Mouse (Mus musculus) frontal cortex, postnatal 36 days (tissue): ENCODE results near the gene Atrip.

Experiments
- DNase-seq, 2 experiments: peaks; one replicate each; pipeline ENCODE4 v3.0.0; 2022; ENCODE audit warnings: low spot score in 2 of 2

The Atrip gene

DNA sequence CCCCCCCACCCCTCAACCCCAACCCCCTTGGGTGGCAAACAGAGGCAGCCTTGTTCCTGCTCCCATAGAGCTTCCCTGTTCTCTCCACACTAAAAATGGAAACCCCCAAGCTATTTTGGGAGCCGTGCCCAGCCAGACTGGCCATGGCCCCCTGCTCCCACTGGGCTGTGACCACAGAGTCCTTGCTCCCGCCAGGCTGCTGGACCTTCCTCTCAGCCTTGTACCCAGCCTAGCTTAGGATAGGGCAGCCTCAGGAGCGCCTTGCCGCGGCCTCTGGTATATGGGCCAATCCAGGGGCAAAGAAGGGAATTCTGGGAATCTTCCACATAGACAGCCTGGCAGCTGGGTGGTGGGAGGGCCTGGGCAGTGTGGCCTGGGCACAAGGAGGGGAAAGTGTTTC is 23.9 kb upstream of the Atrip start:
- DNase-seq = peak; percentile 75 to 76

DNA sequence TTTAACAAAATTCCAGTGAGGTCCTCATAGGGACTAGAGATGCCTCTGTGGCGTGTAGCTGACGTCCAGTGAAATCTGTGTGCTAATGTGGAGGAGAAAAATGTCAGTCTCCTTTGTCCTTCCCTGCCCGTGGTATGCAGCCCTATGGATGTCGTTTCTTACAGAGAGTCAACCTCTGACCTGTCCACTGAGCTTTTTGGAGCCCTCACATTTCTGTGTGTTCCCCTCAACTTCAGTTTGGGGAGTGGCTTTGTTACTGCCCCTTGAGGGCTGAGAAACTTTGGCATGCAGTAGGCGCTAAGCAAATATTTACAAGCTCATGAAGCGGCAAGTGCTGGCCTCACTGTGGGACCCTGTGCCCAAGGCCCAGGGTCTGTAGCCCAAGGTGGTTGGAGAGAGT is 23.4 kb upstream of the Atrip start:
- DNase-seq = no peak

DNA sequence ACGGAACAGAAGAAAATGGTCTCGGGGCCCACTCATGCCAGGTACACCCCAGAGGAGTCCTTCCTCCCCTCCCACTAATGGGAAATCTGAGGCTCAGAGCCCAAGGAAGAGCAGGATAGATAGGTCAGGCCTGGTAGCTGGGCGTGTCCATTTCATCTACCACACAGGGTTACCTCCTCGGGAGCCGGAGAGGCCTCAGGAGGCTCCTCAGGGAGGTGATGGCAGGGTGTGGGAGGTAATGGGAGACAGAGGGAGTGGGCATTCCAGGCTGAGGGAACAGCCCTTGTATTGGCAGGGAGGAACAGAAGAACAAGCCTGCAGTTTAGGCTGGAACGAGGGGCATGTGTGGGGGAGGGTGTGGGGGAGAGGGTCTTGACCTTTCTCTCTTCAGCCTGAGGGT is 22.9 kb upstream of the Atrip start:
- no peak for DNase-seq

DNA sequence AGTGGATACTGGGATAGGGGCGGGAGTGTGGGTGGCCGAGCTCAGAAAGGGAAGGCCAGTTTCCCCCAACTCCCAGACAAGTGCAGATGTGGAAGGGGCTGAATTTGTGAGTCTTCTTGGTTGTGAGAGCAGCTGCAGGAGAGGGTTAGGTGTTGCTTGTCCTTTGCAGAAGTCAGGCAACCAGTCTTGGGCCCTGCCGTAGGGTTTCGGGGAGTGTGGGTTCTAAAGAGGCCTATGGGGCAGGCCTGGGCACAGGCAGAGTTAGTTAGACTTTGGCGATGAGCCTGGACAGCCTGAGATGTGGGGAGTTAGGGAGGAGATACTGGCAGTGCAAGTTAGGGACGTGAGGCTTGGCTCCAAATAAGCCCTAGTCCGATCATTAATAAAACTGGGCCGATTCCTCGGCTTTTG is 22.3 kb upstream of the Atrip start:
- peak in 1 of 2 experiments; percentile 33 for DNase-seq

DNA sequence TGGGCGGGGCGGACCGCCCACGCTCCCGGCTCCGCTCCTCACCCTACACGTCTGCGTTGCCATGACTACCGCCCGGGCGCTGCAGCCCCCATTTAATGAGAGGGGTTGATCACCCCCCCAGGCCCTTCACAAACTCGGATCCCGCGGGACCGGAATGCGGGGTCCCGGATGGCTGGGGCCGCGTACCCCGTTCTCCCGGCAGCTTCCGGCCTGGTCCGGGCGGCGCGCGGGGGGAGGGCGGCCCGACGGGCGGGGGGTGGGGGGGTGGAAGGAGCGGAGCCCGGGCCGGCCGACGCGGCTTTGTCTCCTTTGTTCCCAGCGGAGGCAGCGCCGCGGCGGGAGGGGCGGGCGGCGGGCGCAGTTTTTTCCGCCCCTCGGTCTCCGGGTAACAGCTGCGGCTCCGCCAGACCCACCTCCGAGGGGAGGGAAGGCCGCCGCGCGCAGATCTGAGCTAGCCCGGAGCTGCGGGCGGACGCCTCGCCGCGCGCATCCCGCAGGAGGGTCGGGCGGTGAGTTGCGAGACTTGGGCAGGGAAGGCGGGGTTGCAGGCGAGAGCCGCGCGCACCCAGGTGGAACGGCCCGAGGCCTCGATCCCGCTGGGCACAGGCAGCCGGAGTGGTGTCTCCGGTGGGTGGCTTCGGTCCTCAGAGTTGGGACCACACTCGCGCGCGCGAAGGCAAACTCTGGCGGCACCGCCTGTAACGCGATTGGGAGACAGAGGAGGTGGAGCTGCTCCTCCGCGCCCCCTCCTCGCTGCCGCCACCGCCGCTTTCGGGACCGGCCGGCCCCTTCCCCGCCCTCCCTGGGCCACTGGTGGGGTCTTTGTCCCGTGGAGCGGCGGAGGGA is 21.4 kb upstream of the Atrip start, which contains the start of gene Plxnb1:
Plxnb1 (plus strand) TSS at position 253 of the 846 bp plus-strand sequence.
- DNase-seq = peak; percentile 60 to 67

DNA sequence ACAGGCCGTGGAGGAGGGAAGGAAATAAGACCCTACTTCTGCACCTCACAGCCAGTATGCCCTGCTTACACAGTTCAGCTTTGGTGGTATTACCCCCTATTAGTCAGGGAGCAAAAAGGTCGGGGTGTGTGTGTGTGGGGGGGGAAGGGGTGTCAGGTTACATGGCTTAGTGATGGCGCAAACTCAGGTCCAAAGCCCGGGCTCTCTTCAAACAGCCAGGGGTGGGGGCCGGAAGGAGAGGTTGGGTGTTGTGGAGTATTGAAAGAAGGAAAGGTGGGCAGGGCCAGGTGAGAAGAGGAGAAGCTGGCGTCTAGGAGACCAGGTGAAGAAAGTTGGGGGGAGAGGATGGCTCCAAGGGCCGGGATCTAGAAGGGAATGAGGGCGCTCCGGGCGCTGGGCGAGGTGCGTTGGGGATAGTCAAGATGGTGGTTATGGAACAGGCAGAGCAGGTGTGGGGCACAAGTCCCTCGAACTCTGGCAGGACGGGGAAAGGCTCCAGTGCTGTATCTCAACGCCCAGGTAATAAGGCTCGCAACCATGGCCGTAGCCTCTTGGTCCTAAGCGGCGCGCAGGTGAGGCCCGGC is 20.7 kb upstream of the Atrip start:
- no peak for DNase-seq

DNA sequence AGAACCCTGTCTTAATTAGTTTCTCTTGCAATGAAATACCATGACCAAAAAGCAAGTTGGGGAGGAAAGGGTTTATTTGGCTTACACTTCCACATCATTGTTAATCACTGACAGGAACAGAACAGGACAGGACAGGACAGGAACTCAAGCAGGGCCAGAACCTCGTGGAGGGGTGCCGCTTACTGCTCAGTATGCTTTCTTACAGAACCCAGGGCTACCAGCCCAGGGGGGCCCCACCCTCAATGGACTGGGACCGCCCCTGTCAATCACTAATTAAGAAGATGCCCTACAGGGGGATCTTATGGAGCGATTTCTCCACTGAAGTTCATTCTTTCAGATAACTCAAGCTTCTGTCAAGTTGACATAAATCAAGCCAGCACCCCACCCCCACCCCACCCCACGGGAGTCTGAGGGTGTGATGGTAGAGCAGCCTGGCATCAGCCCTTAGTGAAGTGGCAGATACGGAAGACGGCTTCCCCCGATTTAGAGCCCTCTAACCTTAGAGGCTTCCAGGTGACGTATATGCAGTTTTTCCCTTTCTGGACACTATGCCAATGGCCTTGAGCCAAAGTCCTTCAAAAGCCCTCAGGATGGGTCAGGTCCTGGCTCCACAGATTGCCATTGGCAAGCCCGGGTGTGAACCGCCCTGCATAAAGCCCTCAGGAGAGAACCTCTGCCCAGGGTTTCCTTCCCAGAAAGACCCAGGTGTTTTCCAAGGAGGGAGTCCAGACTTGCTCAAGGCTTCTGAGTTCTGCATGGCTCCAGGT is 20.0 kb upstream of the Atrip start:
- DNase-seq = no peak

DNA sequence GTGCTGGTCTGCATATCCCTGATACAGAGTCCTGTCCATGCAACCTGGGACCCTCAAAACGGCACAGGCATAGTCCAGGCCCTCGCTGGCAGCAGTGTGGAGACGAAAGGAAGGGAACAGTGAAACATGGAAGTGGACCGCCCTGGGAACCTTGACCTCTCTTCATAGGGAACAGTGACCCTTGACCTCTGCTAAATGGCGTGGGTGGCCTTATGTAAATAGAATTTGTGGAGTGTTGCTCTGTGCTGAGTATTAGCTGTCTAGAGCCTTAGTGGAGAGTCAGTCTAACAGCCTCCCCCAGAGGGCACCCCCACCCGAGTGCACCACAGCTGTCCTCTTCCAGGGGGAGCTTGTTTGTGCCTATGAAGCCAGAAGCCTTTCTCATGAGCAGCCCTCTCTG is 18.9 kb upstream of the Atrip start:
- DNase-seq = no peak

DNA sequence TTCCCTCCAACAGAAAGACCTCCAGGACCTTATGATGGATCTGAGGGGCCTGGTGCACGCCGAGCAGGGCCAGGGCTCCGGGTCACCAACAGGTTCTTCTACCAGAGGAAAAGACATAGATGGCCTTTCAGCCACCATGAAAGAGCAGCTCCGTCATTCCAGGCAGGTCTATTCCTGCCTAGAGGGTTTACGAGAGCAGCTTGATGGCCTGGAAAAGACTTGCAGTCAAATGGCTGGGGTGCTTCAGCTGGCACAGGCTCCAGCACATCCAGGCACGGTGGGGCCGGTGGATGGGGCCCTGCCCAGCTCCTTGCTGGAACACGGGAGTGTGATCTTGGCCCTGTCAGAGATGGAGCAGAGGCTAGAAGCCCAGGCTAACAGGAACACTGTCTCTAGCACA is 17.9 kb upstream of the Atrip start:
- no peak for DNase-seq

DNA sequence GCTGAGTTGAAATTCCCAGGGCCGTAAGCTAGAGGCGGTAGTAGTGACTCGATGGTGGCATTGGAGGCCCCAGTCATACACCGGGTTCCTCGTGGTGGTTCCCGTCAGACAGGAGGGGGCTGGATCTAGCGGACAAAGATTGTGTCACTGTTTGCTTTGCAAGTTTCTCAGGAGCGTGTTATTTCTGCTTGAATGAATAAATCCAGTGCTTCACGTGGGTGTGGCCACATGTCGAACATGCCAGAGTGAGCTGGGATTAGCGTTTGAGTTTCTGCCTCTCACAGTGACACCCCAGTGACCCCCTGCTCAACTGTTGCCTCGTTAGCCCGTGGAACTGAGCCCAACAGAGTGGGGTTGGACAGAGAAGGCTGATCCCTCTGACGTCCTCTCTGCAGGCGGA is 16.5 kb upstream of the Atrip start:
- peak in 1 of 2 experiments; percentile 30 for DNase-seq

DNA sequence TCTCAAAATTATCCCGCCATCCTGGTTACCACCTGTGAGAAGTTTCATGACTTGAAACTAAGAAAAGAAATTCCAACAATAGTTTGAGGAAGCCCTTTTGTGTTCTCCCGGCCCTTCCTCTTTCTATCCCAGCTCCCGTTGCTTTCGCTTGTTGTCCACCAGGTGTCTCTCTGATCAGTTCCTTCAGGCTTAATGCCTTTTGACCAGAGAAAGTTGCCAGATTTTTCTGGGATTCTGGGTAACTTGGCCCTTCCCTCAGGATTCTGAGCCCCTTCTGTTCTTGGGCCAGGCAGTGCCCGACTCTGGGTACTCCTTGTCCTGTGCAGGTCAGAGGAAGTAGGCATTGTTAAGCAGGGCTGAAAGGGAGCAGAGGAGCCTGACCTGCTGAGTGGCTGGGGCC is 14.1 kb upstream of the Atrip start:
- peak in 1 of 2 experiments; percentile 28 for DNase-seq

DNA sequence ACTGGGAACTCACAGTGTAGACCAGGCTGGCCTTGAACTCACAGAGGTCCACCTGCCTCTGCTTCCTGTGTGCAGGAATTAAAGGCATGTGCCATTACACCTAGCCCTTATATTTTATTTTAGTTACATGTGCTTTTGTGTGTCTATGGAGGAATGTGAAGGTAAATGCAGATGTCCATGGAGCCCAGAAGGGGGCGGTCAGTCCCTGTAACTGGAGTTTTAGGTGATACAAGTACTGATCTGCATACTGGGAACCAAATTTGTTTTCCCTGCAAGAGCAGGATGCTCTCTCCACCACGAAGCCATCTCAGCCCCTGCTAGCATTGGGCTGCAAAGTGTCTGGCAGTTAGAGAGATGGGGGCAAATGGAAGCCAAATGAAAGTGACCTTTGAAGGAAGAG is 11.0 kb upstream of the Atrip start:
- DNase-seq = no peak

DNA sequence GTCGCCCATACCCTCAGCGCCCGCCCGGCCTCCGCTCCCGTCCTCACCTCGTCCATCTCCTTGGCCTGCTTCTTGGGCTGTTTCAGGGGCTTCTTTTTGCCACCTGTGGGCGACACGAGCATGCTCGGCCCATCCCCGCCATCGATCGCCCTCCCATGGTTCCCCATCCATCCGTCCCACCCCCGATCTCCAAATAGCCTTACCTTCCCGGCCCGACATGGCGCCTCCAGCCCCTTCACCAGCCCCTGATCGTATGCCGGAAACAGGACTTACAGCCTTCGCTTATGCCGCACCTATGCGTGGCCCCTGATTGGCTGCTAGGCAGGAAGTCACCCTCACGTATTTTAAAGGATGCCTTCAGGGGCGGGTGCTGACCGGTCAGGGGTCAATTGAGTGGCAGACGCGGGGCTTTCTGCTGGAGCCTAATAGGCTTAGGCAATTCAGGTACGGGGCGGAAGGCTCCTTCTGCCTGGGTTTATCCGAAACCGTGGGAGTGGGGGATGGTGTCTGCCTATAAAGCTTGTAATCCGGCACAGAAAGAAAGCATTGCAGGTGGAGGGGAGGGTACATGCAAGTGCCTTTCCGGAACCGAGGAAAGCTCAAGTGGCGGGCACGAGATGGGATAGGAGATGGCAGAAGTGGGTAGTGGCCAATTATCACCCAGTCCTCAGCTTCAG is 8.3 kb upstream of the Atrip start, which contains the start of the genes Ccdc51 and Tma7:
Ccdc51 (plus strand) TSS at position 370 of the 677 bp plus-strand sequence.
Tma7 (minus strand) TSS at position 464 of the 677 bp plus-strand sequence.
- DNase-seq = peak; percentile 89 to 92

DNA sequence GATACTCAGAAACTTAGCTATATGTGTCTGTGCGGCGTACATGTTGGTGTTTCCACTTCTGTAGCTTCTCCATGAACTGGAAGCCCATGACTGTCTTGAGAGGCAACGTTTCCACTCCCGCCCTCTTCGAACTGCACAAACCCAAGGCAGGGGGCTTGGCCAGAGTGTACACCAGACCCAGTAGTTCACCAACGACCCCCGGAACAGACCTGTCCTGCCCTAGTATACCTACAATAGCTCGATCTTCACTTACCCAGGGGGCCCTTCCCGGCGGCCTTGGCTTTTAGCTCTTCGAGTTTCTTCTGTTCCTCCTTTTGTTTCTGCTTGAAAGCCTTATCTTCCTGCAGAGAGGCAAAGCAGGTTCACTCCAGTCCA is 7.8 kb upstream of the Atrip start:
- DNase-seq = no peak

DNA sequence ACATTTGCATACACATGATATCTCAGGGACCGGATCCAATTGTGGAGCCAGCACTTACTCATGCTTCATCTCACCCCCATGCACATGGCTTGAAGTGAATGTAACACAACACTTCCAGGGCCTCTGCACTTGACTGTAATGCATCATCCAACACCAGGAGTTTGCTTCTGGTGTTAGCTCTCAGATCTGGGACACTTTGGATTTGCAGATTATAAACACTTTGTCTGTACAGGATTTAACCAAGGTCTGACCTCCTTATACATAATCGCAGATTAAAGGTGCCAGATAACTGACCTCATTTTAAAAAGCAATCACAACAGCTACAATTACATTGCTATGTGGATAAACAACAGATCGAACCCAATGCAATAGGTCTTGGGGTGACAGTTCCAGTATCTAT is 6.6 kb upstream of the Atrip start:
- DNase-seq = no peak

DNA sequence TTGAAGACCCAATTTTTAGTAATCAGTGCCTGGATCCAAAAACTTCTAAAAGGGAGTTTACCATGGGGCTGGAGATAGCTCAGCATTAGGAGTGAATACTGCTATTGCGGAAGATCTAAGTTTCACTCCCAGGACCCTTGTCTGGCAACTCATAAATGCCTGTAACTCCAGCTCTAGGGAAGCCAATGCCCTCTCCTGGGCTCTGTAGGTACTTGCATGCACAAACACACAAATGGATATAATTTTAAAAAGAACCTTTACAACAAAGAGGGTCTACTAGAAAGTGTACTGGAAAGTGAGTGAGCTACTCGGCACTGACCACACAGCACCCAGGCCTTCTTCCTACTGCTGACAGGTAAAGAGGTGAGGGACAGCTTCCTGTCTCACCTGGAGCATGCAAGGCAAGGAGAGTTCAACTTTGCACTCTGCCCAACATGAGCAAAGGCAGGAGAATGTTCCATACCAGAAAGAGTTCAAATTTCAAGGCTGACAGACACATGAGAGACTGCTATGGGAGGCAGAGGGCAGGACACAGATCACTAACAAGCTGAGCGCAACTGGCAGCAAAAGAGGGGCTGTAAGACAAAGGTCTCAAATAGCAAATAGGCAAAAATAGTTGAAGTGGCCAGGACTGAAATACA is 5.7 kb downstream of the Atrip start:
- no peak for DNase-seq

DNA sequence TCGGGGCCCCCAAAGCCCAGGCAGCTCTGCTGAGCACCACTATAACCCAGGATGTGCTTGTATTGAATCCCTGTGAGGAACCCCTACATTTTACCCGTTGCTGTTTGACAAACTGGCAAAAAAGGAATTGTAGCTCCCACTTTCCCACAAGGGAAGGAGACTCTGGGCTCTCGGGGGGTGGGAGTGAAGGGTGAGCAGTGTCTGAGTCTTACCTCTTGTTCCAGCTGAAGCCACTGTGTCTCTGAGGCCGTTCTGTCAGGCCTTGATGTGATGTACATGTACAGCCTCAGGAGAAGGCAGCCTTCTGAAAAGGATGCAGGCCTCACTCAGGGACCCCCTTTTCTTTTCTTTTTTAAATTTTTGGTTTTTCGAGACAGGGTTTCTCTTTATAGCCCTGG is 13.0 kb downstream of the Atrip start:
- no peak for DNase-seq

DNA sequence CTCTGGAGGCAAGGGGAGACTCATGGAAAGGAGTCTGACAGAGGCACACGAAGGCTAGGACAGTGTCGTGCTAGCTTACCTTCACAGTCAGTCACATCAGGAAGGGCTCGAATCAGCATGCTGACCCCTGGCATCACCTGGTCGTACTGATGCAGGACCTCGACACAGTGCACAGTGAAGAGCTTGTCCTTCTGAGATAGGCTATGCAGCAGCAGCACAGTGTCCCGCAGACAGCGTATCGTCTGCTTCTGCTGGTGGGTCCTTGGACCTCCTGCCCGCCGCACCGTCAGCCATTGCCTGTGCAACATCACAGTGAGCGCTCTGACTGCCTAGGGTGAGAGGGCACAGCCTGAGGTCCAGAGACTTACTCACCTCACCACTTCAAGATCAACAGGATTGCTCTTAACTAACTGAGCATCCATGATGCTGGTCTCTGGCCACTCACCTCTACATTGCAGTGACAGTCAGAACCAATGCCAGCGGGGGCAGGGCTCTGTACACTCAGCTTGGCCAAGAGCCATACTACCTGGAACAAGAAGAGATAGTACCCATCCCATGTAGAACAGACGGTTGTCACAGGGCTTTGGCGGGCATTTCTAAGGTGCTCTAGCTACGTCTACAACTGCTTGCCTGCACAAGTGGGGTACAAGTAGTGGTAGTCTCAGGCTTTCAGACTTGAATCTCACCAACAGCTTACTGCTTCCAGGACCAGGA is 13.6 kb downstream of the Atrip start:
- no peak for DNase-seq

DNA sequence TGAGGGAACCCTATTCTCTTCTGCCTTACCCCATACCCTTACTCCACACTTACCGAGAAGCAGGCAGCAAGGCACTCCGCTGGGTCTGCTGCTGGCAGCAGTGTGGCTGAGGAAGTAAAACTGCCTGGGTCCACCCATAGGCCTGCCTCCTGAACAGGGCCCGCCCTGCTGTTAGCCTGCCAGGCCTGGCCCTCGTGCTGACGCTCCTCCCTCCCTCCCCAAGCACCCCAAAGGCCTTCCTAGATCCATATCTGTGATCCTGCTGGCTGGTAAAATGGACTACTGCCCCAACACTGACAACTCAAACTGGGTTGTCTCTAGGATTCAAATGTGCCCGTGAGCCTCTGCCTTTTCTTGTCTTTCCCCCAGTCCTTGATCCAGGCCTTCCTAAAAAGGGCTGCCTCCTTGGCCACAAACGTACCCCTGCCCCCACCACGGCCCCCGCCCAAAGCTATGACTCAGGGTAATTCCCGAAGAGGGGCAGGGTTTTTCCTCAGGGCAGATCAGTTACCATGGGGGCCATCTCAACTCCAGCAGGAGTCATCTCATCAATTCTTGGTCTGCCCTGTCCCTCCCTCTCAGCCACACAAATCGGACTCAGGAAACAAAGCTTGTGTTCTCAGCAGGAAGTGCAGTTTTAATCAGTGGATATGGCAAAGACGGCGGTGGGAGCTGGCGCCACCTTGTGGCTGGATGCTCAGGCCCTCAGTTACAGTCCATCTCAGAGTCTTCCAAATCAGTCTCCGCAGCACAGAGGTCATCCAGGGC is 14.6 kb downstream of the Atrip start, which contains the start of gene Trex1:
Trex1 (minus strand) TSS at position 599 of the 768 bp plus-strand sequence.
- peak; percentile 86 to 91 for DNase-seq
